In genomic region chr1:74423147-74423546, GRCm38 (mm10) we compare ENCODE assay signal across 31 mouse cellular contexts. TPM values are rescaled to one million over a fixed set of nuclear protein-coding genes. Genes with fewer than 3 reads are reported as not detected.
DNase-seq lines count a peak whose midpoint lies in the region; ATAC-seq and TF ChIP-seq lines count a peak whose summit lies in the region.
"Had no signal": no experiment of that assay in that cellular context is flagged by ENCODE, and none has a peak within 500 bp of the region (broad histone marks: within the 10 kb centered on the region; RNA-seq: fewer than 3 reads in every experiment).

No protein-coding gene starts in this region.

- no peak for TF ChIP-seq CTCF in intestine, postnatal 0 days (IDR thresholded peaks at IDR 0.05; ENCODE audit: low read depth)

- H3K4me3 ChIP-seq in embryonic facial prominence, embryonic 14.5 days (ENCODE audit: low read depth, low read length) = no peak overlapping the region
- H3K4me3 ChIP-seq in embryonic facial prominence, embryonic 10.5 days = no peak overlapping the region
- no peak overlapping the region for H3K4me3 ChIP-seq in heart, embryonic 13.5 days
- no peak overlapping the region for H3K4me3 ChIP-seq in intestine, postnatal 0 days (ENCODE audit: low read depth, low read length)
- H3K4me3 ChIP-seq: embryonic facial prominence, embryonic 13.5 days; erythroblast, embryonic 14.5 days; limb, embryonic 10.5 days; limb, embryonic 15.5 days; liver, embryonic 13.5 days; midbrain, embryonic 10.5 days; midbrain, embryonic 15.5 days; neural tube, embryonic 15.5 days had no signal

- H3K36me3 ChIP-seq in embryonic facial prominence, embryonic 14.5 days (ENCODE audit: control insufficient read depth, insufficient read depth, low read length) = no peaks in the 10 kb centered on the region
- no peaks in the 10 kb centered on the region for H3K36me3 ChIP-seq in embryonic facial prominence, embryonic 10.5 days (replicated peaks)
- H3K36me3 ChIP-seq in heart, embryonic 13.5 days = no peaks in the 10 kb centered on the region
- H3K36me3 ChIP-seq in intestine, postnatal 0 days (ENCODE audit: control insufficient read depth, insufficient read depth) = peaks cover 85% of the 10 kb centered on the region
- H3K36me3 ChIP-seq: embryonic facial prominence, embryonic 13.5 days; G1E; limb, embryonic 10.5 days; limb, embryonic 15.5 days; liver, embryonic 13.5 days; midbrain, embryonic 10.5 days; midbrain, embryonic 15.5 days; neural tube, embryonic 15.5 days had no signal

- no peaks in the 10 kb centered on the region for H3K9me3 ChIP-seq in embryonic facial prominence, embryonic 14.5 days (ENCODE audit: control insufficient read depth, low read length)
- H3K9me3 ChIP-seq in embryonic facial prominence, embryonic 10.5 days = no peaks in the 10 kb centered on the region
- no peaks in the 10 kb centered on the region for H3K9me3 ChIP-seq in heart, embryonic 13.5 days
- no peaks in the 10 kb centered on the region for H3K9me3 ChIP-seq in intestine, postnatal 0 days (ENCODE audit: control insufficient read depth)
- H3K9me3 ChIP-seq: embryonic facial prominence, embryonic 13.5 days; G1E; limb, embryonic 10.5 days; limb, embryonic 15.5 days; liver, embryonic 13.5 days; midbrain, embryonic 10.5 days; midbrain, embryonic 15.5 days; neural tube, embryonic 15.5 days had no signal

- whole genome bisulfite sequencing in embryonic facial prominence, embryonic 14.5 days = 19% methylated on average over 8 of the region's 8 CpGs
- 26% methylated on average over 8 of the region's 8 CpGs for WGBS in embryonic facial prominence, embryonic 10.5 days
- 25% methylated on average over 8 of the region's 8 CpGs for WGBS in heart, embryonic 13.5 days
- WGBS in intestine, postnatal 0 days = 56% methylated on average over 8 of the region's 8 CpGs

- no peaks in the 10 kb centered on the region for H3K4me1 ChIP-seq in embryonic facial prominence, embryonic 14.5 days (ENCODE audit: control insufficient read depth, insufficient read depth, low read length)
- peaks cover 29% of the 10 kb centered on the region for H3K4me1 ChIP-seq in embryonic facial prominence, embryonic 10.5 days
- H3K4me1 ChIP-seq in heart, embryonic 13.5 days = peaks cover 26% of the 10 kb centered on the region
- H3K4me1 ChIP-seq in intestine, postnatal 0 days (replicated peaks; ENCODE audit: control insufficient read depth, insufficient read depth, low read length) = 0 out of 2 replicates have a peak, but pooled peaks cover 2% of the 10 kb centered on the region
- H3K4me1 ChIP-seq: limb, embryonic 15.5 days; liver, embryonic 13.5 days; midbrain, embryonic 15.5 days; neural tube, embryonic 15.5 days had no signal

- no peak overlapping the region for H3K27ac ChIP-seq in embryonic facial prominence, embryonic 14.5 days (replicated peaks; ENCODE audit: low read depth, low read length)
- H3K27ac ChIP-seq in embryonic facial prominence, embryonic 10.5 days (replicated peaks) = no peak overlapping the region; the same call in 1 of the 2 replicates
- H3K27ac ChIP-seq in heart, embryonic 13.5 days (replicated peaks) = 0 out of 2 replicates have a peak overlapping the region, but pooled peaks have one; percentile 6
- H3K27ac ChIP-seq in intestine, postnatal 0 days (ENCODE audit: low read depth, low read length) = no peak overlapping the region
- H3K27ac ChIP-seq: embryonic facial prominence, embryonic 13.5 days; limb, embryonic 10.5 days; limb, embryonic 15.5 days; liver, embryonic 13.5 days; midbrain, embryonic 10.5 days; midbrain, embryonic 15.5 days; neural tube, embryonic 15.5 days had no signal

- no peak for ATAC-seq in embryonic facial prominence, embryonic 14.5 days (ENCODE audit: low read depth)
- ATAC-seq in heart, embryonic 13.5 days (ENCODE audit: extremely low read depth, insufficient number of reproducible peaks, low FRiP score, low TSS enrichment) = no peak
- ATAC-seq in intestine, postnatal 0 days = no peak
- ATAC-seq: forebrain, embryonic 14.5 days; intestine, embryonic 16.5 days; midbrain, embryonic 15.5 days had no signal

- no peak overlapping the region for H3K4me2 ChIP-seq in embryonic facial prominence, embryonic 14.5 days (ENCODE audit: low read depth, low read length)
- 0 out of 2 replicates have a peak overlapping the region, but pooled peaks have one; percentile 22 for H3K4me2 ChIP-seq in heart, embryonic 13.5 days
- H3K4me2 ChIP-seq in intestine, postnatal 0 days (replicated peaks; ENCODE audit: low read depth) = no peak overlapping the region
- H3K4me2 ChIP-seq: embryonic facial prominence, embryonic 13.5 days; limb, embryonic 15.5 days; liver, embryonic 13.5 days; midbrain, embryonic 15.5 days; neural tube, embryonic 15.5 days had no signal

- no peak overlapping the region for H3K9ac ChIP-seq in embryonic facial prominence, embryonic 14.5 days (ENCODE audit: low read depth, low read length)
- H3K9ac ChIP-seq in heart, embryonic 13.5 days = peak overlapping the region; percentile 1; the same call in 1 of the 2 replicates
- no peak overlapping the region for H3K9ac ChIP-seq in intestine, postnatal 0 days (ENCODE audit: low read depth, low read length)
- H3K9ac ChIP-seq: embryonic facial prominence, embryonic 13.5 days; limb, embryonic 15.5 days; liver, embryonic 13.5 days; midbrain, embryonic 15.5 days; neural tube, embryonic 15.5 days had no signal

- peak; percentile 8 for DNase-seq in embryonic facial prominence, embryonic 14.5 days (ENCODE audit: low spot score)
- no peak for DNase-seq in embryonic facial prominence, embryonic 10.5 days (ENCODE audit: low spot score)
- no peak for DNase-seq in heart, adult 11 months
- DNase-seq in retina, embryonic 14.5 days (ENCODE audit: low spot score) = peak; percentile 10
- no peak for DNase-seq in retina, postnatal 1 day
- DNase-seq: adrenal gland, postnatal 10 days; cerebellum, adult 18-20 months; cerebellum, postnatal 10 days; gastrocnemius, postnatal 25 days; heart, adult 18-20 months; kidney, adult 9 months; kidney, postnatal 14 days; layer of hippocampus, adult 9-11 months; liver, embryonic 13.5 days; lung, adult 18-20 months; lung, postnatal 10 days; right cerebral cortex, adult 18-20 months; spleen, adult 18-20 months; thymus, postnatal 14 days had no signal

- no peaks in the 10 kb centered on the region for H3K27me3 ChIP-seq in embryonic facial prominence, embryonic 14.5 days (replicated peaks; ENCODE audit: control insufficient read depth, insufficient read depth, low read length)
- H3K27me3 ChIP-seq in embryonic facial prominence, embryonic 10.5 days (replicated peaks; ENCODE audit: low read depth, poor library complexity, severe bottlenecking) = no peaks in the 10 kb centered on the region
- H3K27me3 ChIP-seq in heart, embryonic 13.5 days (replicated peaks) = no peaks in the 10 kb centered on the region
- no peaks in the 10 kb centered on the region for H3K27me3 ChIP-seq in intestine, postnatal 0 days (replicated peaks; ENCODE audit: control insufficient read depth, insufficient read depth, low read length)
- H3K27me3 ChIP-seq: embryonic facial prominence, embryonic 13.5 days; limb, embryonic 15.5 days; liver, embryonic 13.5 days; midbrain, embryonic 15.5 days; neural tube, embryonic 15.5 days had no signal

RNA-seq across cellular contexts. Expression of gene Vil1, which starts 14.0 kb away (rescaled TPM):
- 0.13 TPM in 1 of 2 replicates, not detected in the other for polyA plus RNA-seq in embryonic facial prominence, embryonic 14.5 days (2014; fragmentation: Nextera tagmentation; extraction: Ambion mirVana)
- 0.26 and 0.37 TPM in 2 replicates for polyA plus RNA-seq in embryonic facial prominence, embryonic 10.5 days (2016; fragmentation: Nextera tagmentation; extraction: Ambion mirVana)
- 0.19 and 0.45 TPM in 2 replicates for polyA plus RNA-seq in heart, embryonic 13.5 days (2015; fragmentation: Nextera tagmentation; extraction: Ambion mirVana)
- polyA plus RNA-seq in intestine, postnatal 0 days (2015; fragmentation: Nextera tagmentation; extraction: Ambion mirVana) = 217 and 244 TPM in 2 replicates
- polyA plus RNA-seq: erythroblast, embryonic 14.5 days had no signal

RNA-seq across cellular contexts. Expression of gene Ctdsp1, which starts 31.8 kb away (rescaled TPM):
- 83.7 and 92.8 TPM in 2 replicates for polyA plus RNA-seq in embryonic facial prominence, embryonic 14.5 days (2014; fragmentation: Nextera tagmentation; extraction: Ambion mirVana)
- 42.2 and 49.0 TPM in 2 replicates for polyA plus RNA-seq in embryonic facial prominence, embryonic 10.5 days (2016; fragmentation: Nextera tagmentation; extraction: Ambion mirVana)
- polyA plus RNA-seq in heart, embryonic 13.5 days (2015; fragmentation: Nextera tagmentation; extraction: Ambion mirVana) = 57.3 and 60.4 TPM in 2 replicates
- polyA plus RNA-seq in intestine, postnatal 0 days (2015; fragmentation: Nextera tagmentation; extraction: Ambion mirVana) = 48.9 and 52.4 TPM in 2 replicates

RNA-seq across cellular contexts. Expression of gene Slc11a1, which starts 48.2 kb away (rescaled TPM):
- 5.6 and 5.7 TPM in 2 replicates for polyA plus RNA-seq in embryonic facial prominence, embryonic 14.5 days (2014; fragmentation: Nextera tagmentation; extraction: Ambion mirVana)
- polyA plus RNA-seq in embryonic facial prominence, embryonic 10.5 days (2016; fragmentation: Nextera tagmentation; extraction: Ambion mirVana) = 1.7 and 2.1 TPM in 2 replicates
- 2.8 and 3.1 TPM in 2 replicates for polyA plus RNA-seq in heart, embryonic 13.5 days (2015; fragmentation: Nextera tagmentation; extraction: Ambion mirVana)
- 3.8 and 4.3 TPM in 2 replicates for polyA plus RNA-seq in intestine, postnatal 0 days (2015; fragmentation: Nextera tagmentation; extraction: Ambion mirVana)
- polyA plus RNA-seq: G1E had no signal

Comparison
In these comparisons a context has a peak if more than half of its experiments do, and no peak if none do; other contexts are left out.
1. DNase-seq: peak in embryonic facial prominence, embryonic 14.5 days (single experiment) and retina, embryonic 14.5 days (single experiment); none in embryonic facial prominence, embryonic 10.5 days (single experiment), heart, adult 11 months (single experiment) and retina, postnatal 1 day (single experiment).
2. RNA of gene Vil1, which starts 14.0 kb away (polyA plus RNA-seq): 217 to 244 TPM in intestine, postnatal 0 days; 0.19 to 0.45 TPM in heart, embryonic 13.5 days, 0.26 to 0.37 TPM in embryonic facial prominence, embryonic 10.5 days and 0.13 TPM in embryonic facial prominence, embryonic 14.5 days; every median in the first group is over 100 times any median in the second.